Mouse (Mus musculus) natural killer cell, adult 2 months (primary cell): Measurements from ENCODE around the gene BC048679.

Experiments used
- DNase-seq, 2 experiments: peaks; one replicate each; pipeline ENCODE4 v3.0.0; 2022; ENCODE audit warnings: low spot score in 2 of 2

Gene BC048679

DNA sequence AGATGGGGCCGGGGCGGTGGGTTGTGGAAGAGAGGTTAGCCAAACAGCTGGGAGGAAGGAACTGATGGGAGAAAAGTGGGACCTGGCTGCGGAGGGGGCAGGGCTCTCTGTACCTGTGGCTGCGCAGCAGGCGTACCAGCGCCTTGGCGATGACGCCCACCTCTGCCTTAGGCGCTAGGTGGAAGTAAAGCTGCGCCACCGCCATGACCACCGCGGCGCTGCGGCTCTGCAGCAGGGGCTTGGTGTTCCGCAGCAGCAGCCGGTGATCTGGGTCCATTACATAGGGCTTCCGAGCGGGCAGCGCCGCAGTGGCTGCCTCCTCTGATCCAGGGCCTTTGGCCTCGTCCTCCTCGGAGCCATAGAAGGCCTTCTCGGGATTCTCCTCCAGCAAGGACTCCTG, 21.2 kb downstream of the BC048679 start:
- no peak for DNase-seq

DNA sequence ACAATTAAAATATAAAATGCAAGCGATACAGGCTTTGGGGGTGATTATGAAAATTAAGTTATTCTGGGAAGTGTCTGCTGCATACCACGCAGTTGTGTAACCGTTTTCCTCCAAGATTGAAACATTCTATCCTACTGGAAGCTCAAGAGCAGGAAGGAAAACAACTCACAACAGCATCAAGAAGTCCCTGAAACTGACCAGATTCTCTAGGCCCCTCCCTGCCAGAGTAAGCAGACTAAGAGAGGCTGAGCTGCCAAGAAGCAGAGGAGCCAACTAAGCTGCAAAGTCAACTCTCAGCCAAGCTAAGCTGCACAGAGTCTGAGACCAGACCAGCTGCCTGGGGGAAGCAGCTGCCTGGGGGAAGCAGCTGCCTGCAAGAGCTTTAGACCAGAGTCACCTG, 22.9 kb downstream of the BC048679 start:
- no peak for DNase-seq

DNA sequence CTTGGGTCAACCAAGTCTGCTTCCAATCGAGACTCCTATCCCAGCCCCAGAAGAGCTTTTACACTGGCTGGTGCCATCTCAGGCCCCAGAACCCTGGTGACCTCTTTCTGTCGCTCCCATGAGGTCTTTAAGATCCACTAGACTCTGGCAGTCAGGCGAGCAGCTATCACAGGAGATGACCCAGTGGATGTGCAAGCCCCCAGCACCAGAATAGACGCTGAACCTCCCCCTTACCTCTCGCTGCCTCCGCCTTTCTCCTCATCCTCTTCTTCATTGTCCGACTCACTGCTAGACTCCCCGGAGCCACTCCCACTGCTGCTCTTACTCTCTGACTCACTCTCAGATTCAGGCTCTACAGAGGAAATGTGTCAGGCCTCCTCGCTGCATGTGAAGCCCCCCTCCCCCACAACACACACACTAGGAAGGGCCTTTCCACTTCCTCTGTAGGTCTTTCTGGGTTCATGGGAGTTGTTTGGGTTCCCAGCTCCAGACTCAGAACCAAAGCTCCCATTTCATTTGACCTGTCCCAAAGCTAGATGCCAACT, 33.1 kb downstream of the BC048679 start:
- DNase-seq: no peak

DNA sequence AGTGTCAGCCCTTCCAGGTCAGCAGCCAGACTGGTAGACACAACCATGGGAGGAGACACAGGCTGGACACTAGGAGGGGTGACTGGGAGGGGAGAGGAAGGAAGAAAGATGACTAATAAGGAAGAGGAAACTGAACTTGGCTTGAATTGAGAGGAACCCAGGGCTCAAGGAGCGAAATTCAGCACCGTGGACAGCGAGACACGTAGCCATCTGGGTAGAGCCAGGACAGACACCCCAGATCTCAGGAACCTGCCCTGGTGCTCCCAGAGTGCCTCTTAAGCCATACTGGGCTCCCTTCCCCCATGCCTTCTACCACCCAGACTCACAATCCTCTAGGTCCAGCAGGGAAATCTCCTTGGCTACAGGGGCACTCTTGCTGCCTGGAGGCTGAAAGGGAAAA, 34.0 kb downstream of the BC048679 start:
- no peak for DNase-seq

DNA sequence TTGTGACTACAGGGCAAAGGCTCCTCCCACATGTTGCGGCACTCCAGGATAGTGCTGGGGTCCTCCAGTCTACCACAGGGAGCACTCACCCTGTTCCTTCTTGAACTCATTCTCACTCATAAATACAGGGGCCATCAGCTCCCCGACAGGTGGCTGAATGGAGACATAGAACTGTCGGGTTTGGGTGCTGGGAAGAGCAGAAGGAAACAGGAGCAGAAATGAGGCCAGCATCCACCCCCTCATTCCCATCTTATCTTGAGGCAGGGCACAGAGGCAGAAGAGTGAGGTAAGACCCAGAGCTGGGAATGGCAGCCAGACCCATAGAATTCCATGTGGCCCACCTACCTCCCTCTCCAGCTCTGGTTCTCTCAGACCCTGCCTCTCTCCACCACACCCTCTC, 35.3 kb downstream of the BC048679 start:
- no peak for DNase-seq

DNA sequence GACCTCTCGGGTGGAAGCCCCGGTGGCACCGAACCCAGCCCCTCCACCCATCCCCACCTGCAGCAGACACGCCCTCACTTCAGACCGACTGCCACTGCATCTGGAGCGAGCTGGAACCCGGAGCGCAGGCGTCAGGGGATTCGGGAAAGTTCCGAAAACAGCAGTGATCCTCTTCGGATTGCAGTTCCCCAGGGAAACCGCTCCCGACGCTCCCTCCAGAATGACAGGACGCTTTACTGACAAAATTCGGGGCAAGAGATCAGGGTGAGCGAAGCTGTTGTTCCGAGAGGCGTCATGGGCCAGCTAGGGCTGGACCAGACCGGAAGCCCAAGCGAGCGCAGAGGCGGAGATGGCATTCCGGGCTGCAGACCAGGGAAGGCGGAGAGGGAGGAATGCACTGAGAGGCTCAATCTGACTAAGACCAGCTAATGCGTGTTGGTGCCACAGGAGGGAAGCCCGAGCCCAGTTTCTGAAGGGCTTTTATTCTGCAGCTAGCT, 42.9 kb downstream of the BC048679 start, which contains the start of gene Cpeb1:
TSS of gene Cpeb1 (minus strand) at position 311 of the 497 bp plus-strand sequence.
- DNase-seq: no peak

DNA sequence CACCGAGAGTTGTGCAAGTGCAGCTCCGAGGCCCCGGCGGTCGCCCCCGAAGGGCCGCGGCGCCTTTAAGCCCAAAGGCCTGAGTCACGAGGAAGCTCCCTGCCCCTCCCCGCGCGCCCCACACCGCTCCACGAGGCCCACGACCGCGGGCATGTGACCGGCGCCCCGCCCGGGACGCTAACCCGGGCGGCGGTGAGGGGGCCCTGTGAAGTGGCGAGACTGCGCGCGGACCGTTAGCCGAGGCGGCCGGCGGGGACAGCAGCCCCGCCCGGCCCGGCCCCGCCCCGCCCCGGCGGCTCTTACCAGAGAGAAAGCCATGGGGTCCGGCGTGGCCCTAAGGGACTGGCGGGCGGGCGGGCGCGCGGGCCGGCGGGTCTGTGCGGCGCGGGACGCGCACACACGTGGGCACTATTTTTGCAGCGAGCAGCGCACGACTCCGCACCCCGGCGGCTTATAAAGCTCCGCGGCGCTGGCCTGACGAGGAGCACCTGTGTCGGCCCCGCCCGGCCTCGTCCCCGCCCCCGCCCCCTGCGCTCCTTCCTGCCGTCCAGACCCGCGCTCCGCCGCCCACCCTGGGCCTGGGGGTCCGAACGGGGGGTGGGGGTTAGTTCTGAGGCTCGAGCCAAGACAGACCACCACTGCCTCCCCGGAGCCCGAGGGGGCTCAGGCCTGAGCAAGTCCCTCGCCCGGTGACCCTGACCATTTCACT, 43.6 kb downstream of the BC048679 start:
- DNase-seq: peak in 1 of 2 experiments; percentile 22

DNA sequence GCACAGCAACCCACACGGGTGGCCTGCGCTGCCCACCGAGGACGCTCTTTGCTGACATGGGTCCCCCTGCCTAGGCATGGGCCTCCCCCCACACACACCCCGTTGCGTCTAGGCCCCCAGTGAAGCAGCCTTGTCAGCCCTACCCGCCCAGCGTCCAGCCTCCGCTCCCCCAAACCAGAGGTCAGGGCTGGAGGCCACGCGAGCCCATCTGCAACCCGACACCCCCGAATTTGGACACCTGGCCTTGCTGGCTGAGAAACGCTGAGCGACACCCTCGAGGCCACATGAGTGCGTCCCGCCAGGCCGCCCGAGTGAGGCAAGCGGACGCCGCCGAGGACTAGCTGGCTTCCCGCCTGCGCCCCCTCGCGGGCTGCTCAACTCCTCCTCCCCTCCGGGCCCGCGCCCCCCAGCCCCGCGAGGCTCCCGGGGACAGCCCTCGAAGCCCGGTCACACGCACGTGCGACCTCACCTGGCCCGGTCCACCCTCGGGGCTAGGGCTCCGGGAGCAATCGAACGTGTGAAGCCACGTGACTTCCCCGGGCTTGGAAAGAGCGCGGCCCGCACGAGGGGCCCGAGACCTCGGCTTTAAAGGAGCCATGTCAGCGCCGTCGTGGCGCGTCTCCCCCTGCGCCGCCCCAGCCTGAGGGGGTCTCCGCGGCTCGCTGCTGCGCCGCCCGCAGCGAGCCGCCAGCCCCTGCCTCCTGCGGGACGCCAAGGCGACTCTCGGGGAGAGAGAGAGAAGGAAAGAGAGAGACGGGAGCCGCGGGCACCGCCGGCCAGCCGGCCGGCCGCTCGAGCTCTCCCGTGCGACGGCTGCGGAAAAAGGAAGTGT, 44.4 kb downstream of the BC048679 start:
- DNase-seq: peak in 1 of 2 experiments; percentile 20

DNA sequence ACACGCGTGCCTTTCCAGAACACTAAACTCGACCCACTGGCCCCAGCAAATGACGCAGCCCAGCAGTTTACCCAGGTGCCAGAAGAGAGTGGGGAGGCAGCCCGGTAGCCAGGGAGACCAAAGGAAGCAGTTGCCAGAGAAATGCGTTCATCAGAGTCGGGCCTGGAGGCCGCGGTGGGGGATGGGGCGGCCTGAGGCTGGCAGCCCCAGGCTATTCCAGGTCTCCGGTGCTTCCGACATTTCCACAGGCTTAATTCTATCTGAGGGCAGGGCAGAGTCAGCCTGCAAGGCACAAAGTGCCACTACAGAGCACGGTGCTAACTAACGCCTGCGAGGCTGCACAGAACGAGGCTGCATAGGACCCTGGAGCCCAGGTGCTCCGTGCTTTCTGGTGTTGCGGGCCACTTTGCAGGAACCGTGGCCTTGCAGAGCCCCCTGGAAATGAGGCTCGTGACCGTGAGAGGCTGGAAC, 45.1 kb downstream of the BC048679 start:
- no peak for DNase-seq
